Mouse (Mus musculus): ENCODE measurements around the gene Zmynd8. TPM values are rescaled to one million over a fixed set of nuclear protein-coding genes. Genes with fewer than 3 reads are reported as not detected.
A peak's percentile ranks its signal among the peaks of the same experiment; 100 is the strongest.

Gene Zmynd8
- total and polyA plus RNA-seq, 3 experiments = 30.3 to 89.2 (median 41.6) TPM

DNA sequence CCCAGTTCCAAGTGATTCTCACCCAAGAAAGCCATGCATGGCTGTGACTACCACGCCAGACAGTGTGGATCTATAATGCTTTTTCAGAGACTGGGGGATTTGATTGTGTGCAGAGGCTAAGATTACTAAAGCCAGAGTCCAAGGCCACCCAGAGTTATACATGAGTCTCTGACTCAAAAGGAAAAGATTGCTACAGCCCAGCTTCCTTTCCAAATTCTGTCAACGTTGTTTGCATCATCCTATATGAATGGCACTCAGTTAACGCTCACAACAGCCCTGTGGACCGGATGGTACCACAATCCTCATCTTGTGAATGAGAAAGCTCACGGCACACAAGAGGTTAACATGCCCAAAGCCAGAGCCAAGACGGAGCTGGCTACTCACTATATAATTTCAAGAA lies 48.0 kb downstream of the Zmynd8 start:
- Histone ChIP-seq H3K27me3 (ENCODE audit: control insufficient read depth in 1 of 2, insufficient read depth in 2 of 2, low read length in 2 of 2) (no peaks in the 10 kb centered on the region), H3K9ac (ENCODE audit: control insufficient read depth, low read depth, low read length, poor library complexity, severe bottlenecking) (no peak overlapping the region), H3K27ac (ENCODE audit: control insufficient read depth, low read depth, low read length) (no peak overlapping the region), H3K36me3 (ENCODE audit: control insufficient read depth in 1 of 2, insufficient read depth in 2 of 2, low read length in 2 of 2) (peaks cover 2 to 21% of the 10 kb centered on the region in 2 experiments; a peak in 3 of 4 replicates), H3K9me3 (replicated peaks; ENCODE audit: insufficient read depth, low read length) (no peaks in the 10 kb centered on the region), H3K4me3 (ENCODE audit: control insufficient read depth in 1 of 2, insufficient read depth in 1 of 2, low read depth in 2 of 2, low read length in 2 of 2) (no peak overlapping the region), H3K4me1 (ENCODE audit: control insufficient read depth in 1 of 2, insufficient read depth in 2 of 2, low read length in 2 of 2) (0 out of 4 replicates have a peak, but pooled peaks cover 0 to 3% of the 10 kb centered on the region in 2 experiments), H3K79me2 (ENCODE audit: control insufficient read depth, insufficient read depth, low read length, poor library complexity) (peaks cover 32% of the 10 kb centered on the region; the same call in 1 of the 2 replicates)
- no peak for DNase-seq (ENCODE audit: low read depth, low spot score)
- TF ChIP-seq MYB (IDR thresholded peaks at IDR 0.05; ENCODE audit: low read depth, low read length) = no peak
- TF ChIP-seq SMC3 (IDR thresholded peaks at IDR 0.05; ENCODE audit: low read depth, low read length) = no peak
- TF ChIP-seq MAX (IDR thresholded peaks at IDR 0.05; ENCODE audit: low read length) = no peak
- no peak for TF ChIP-seq GATA1 (IDR thresholded peaks at IDR 0.05; ENCODE audit: low read depth, low read length)
- no peak for TF ChIP-seq CTCF (IDR thresholded peaks at IDR 0.05 in 2 of 3, conservative IDR thresholded peaks at IDR 0.05 in 1 of 3; ENCODE audit: control insufficient read depth in 1 of 3, insufficient read depth in 1 of 3, low read depth in 2 of 3, low read length in 3 of 3, poor library complexity in 1 of 3, severe bottlenecking in 1 of 3)
- no peak for TF ChIP-seq CHD2 (IDR thresholded peaks at IDR 0.05; ENCODE audit: low read length)
- TF ChIP-seq MAFK (IDR thresholded peaks at IDR 0.05; ENCODE audit: borderline replicate concordance, low read depth, low read length) = no peak
- no peak for TF ChIP-seq RAD21 (IDR thresholded peaks at IDR 0.05; ENCODE audit: low read depth, low read length)
- no peak for TF ChIP-seq POLR2AphosphoS5 (IDR thresholded peaks at IDR 0.05; ENCODE audit: borderline replicate concordance, low read depth, low read length)
- TF ChIP-seq JUND (IDR thresholded peaks at IDR 0.05; ENCODE audit: low read depth, low read length) = no peak
- TF ChIP-seq HCFC1 (IDR thresholded peaks at IDR 0.05; ENCODE audit: low read depth, low read length) = no peak
- no peak for TF ChIP-seq USF2 (IDR thresholded peaks at IDR 0.05; ENCODE audit: borderline replicate concordance in 1 of 2, insufficient read depth in 1 of 2, low read depth in 1 of 2, low read length in 2 of 2)
- no peak for TF ChIP-seq MAZ (IDR thresholded peaks at IDR 0.05; ENCODE audit: low read depth, low read length)
- no peak for TF ChIP-seq MXI1 (IDR thresholded peaks at IDR 0.05; ENCODE audit: low read depth, low read length)
- no peak for TF ChIP-seq ETS1 (IDR thresholded peaks at IDR 0.05; ENCODE audit: low read depth, low read length)
- no peak for TF ChIP-seq ZNF384 (IDR thresholded peaks at IDR 0.05; ENCODE audit: low read depth, low read length)
- no peak for TF ChIP-seq ZKSCAN1 (IDR thresholded peaks at IDR 0.05; ENCODE audit: low read depth, low read length)
- no peak for TF ChIP-seq RCOR1 (IDR thresholded peaks at IDR 0.05; ENCODE audit: low read depth, low read length)
- TF ChIP-seq TBP (IDR thresholded peaks at IDR 0.05; ENCODE audit: low read depth, low read length) = no peak

- Histone ChIP-seq H3K4me3 (ENCODE audit: control insufficient read depth in 1 of 2, insufficient read depth in 1 of 2, low read depth in 2 of 2, low read length in 2 of 2) (no peak overlapping the region), H3K9ac (ENCODE audit: control insufficient read depth, low read depth, low read length, poor library complexity, severe bottlenecking) (no peak overlapping the region), H3K36me3 (ENCODE audit: control insufficient read depth in 1 of 2, insufficient read depth in 2 of 2, low read length in 2 of 2) (peaks cover 0 to 24% of the 10 kb centered on the region in 2 experiments; a peak in 2 of 4 replicates), H3K27me3 (ENCODE audit: control insufficient read depth in 1 of 2, insufficient read depth in 2 of 2, low read length in 2 of 2) (no peaks in the 10 kb centered on the region), H3K27ac (ENCODE audit: control insufficient read depth, low read depth, low read length) (no peak overlapping the region), H3K4me1 (ENCODE audit: control insufficient read depth in 1 of 2, insufficient read depth in 2 of 2, low read length in 2 of 2) (no peaks in the 10 kb centered on the region), H3K79me2 (ENCODE audit: control insufficient read depth, insufficient read depth, low read length, poor library complexity) (peaks cover 17% of the 10 kb centered on the region; the same call in 1 of the 2 replicates), H3K9me3 (replicated peaks; ENCODE audit: insufficient read depth, low read length) (no peaks in the 10 kb centered on the region)
- peak; percentile 43 for DNase-seq (ENCODE audit: low read depth, low spot score)
- TF ChIP-seq USF1 (IDR thresholded peaks at IDR 0.05; ENCODE audit: low read depth, low read length) = peak; percentile 84
- no peak for TF ChIP-seq CHD2 (IDR thresholded peaks at IDR 0.05; ENCODE audit: low read length)
- no peak for TF ChIP-seq ELF1 (IDR thresholded peaks at IDR 0.05; ENCODE audit: low read depth, low read length)
- 0 out of 4 replicates have a peak, but pooled peaks of 1 of the 2 experiments have one; percentile 10 for TF ChIP-seq POLR2A (IDR thresholded peaks at IDR 0.05; ENCODE audit: control insufficient read depth in 1 of 2, insufficient read depth in 1 of 2, low read depth in 1 of 2, low read length in 2 of 2, poor library complexity in 1 of 2)
These were observed 49.7 kb downstream of the Zmynd8 start for GRCm38 (mm10) chr2:165849129-165849528.

Measured in MEL (cell line).